Mouse (Mus musculus) liver, postnatal 0 days (tissue): Measurements from ENCODE around the gene B3gat1. TPM values are rescaled to one million over a fixed set of nuclear protein-coding genes. Genes with fewer than 3 reads are reported as not detected.

Experiments used
- ATAC-seq: fragments of 200-750 bp; cut with Nextera tagmentation; 2 replicates; pipeline ENCODE4 v1.8.0; 2017; ENCODE audit warnings: mild to moderate bottlenecking, moderate library complexity
- DNase-seq: peaks from one replicate; pipeline ENCODE4 v3.0.0-alpha.2; 2016
- H3K27ac ChIP-seq: fragments of 300-500 bp; sonication (generic); 2 replicates; pipeline ENCODE4 v1.5.1; 2014; ENCODE audit warnings: antibody characterized with exemption, moderate library complexity, mild to moderate bottlenecking, low read depth
- H3K27me3 ChIP-seq: fragments of 300-500 bp; sonication (generic); 2 replicates; pipeline ENCODE4 v1.6.1; 2014; ENCODE audit warnings: low read length, control low read depth, mixed read lengths; ENCODE audit not compliant: insufficient read depth
- H3K36me3 ChIP-seq: fragments of 300-500 bp; sonication (generic); replicated peaks from 2 replicates; pipeline ENCODE4 v1.6.1; 2014; ENCODE audit warnings: mild to moderate bottlenecking, control low read depth, low read length, moderate library complexity, mixed read lengths; ENCODE audit not compliant: insufficient read depth
- H3K4me1 ChIP-seq: fragments of 300-500 bp; sonication (generic); 2 replicates; pipeline ENCODE4 v1.6.1; 2014; ENCODE audit warnings: antibody characterized with exemption, mild to moderate bottlenecking, control low read depth; ENCODE audit not compliant: insufficient read depth
- H3K4me2 ChIP-seq: fragments of 300-500 bp; sonication (generic); 2 replicates; pipeline ENCODE4 v1.6.1; 2014; ENCODE audit warnings: low read depth, mild to moderate bottlenecking, low read length, moderate library complexity, mixed read lengths
- H3K4me3 ChIP-seq: fragments of 300-500 bp; sonication (generic); 2 replicates; pipeline ENCODE4 v1.5.1; 2014; ENCODE audit warnings: low read depth, low read length
- H3K9ac ChIP-seq: fragments of 300-500 bp; sonication (generic); replicated peaks from 2 replicates; pipeline ENCODE4 v1.6.1; 2014; ENCODE audit warnings: mild to moderate bottlenecking, moderate library complexity
- H3K9me3 ChIP-seq: fragments of 300-500 bp; sonication (generic); 2 replicates; pipeline ENCODE4 v1.6.1; 2016; ENCODE audit warnings: mild to moderate bottlenecking, control low read depth, low read length, mixed read lengths
- CTCF ChIP-seq: sonication (generic); IDR thresholded peaks from 2 replicates; pipeline ENCODE4 v1.5.1; 2016; ENCODE audit warnings: antibody characterized with exemption, low read depth
- EP300 ChIP-seq: IDR thresholded peaks from 2 replicates; pipeline ENCODE4 v1.6.1; 2016; ENCODE audit warnings: antibody characterized with exemption, low read depth, mild to moderate bottlenecking
- WGBS: fragments of 180-500 bp; shearing (Covaris S2); extraction: QIAGEN DNeasy Blood & Tissue Kit; methylation state at CpG from one replicate; pipeline ENCODE4 v1.1.7; 2014; ENCODE audit not compliant: insufficient replicate concordance; 5-methylcytosine and 5-hydroxymethylcytosine counted together
- polyA plus RNA-seq: library from polyadenylated mRNA; unstranded; fragments of >200 nt; fragmentation: Nextera tagmentation; extraction: Ambion mirVana; gene quantifications from 2 replicates; pipeline ENCODE4 v1.2.1, GENCODE M21; 2015

Gene B3gat1
- polyA plus RNA-seq, 1 experiment from 2014 or later, result not detected

GRCm38 (mm10) chr9:26808735-26809134 lies 75.2 kb downstream of the B3gat1 start:
- H3K4me1 ChIP-seq, result peaks cover 3% of the 10 kb centered on the region; the same call in 1 of the 2 replicates
- DNase-seq, result no peak
- no peaks in the 10 kb centered on the region for H3K9me3 ChIP-seq
- no peak overlapping the region for H3K4me2 ChIP-seq
- no peak for ATAC-seq
- TF ChIP-seq CTCF (no peak), EP300 (no peak)
- peaks cover 8% of the 10 kb centered on the region; the same call in 1 of the 2 replicates for H3K27me3 ChIP-seq
- H3K9ac ChIP-seq, result no peak overlapping the region
- H3K27ac ChIP-seq, result no peak overlapping the region
- 53% methylated on average over 2 of the region's 2 CpGs for WGBS
- no peaks in the 10 kb centered on the region for H3K36me3 ChIP-seq
- H3K4me3 ChIP-seq, result no peak overlapping the region

Other genes with a start within 250 kb of the B3gat1 start
- gene Glb1l2, start 72.7 kb downstream of the B3gat1 start, polyA plus RNA-seq, result 0.06 TPM in 1 of 2 replicates, not detected in the other
- not detected in 2 replicates for gene Glb1l3, start 127.2 kb downstream of the B3gat1 start, polyA plus RNA-seq
- gene Gm1110, start 189.4 kb downstream of the B3gat1 start, polyA plus RNA-seq, result not detected in 2 replicates